Mouse (Mus musculus) hindbrain, embryonic 13.5 days (tissue): Measurements from ENCODE around the gene Gm42906. TPM values are rescaled to one million over a fixed set of nuclear protein-coding genes. Genes with fewer than 3 reads are reported as not detected.

Experiments used
- ATAC-seq: fragments of 200-750 bp; cut with Nextera tagmentation; 2 replicates; pipeline ENCODE4 v1.8.0; 2017; ENCODE audit warnings: moderate TSS enrichment; ENCODE audit not compliant: low FRiP score
- H3K27ac ChIP-seq: fragments of 300-500 bp; sonication (generic); 2 replicates; pipeline ENCODE4 v1.5.1; 2015; ENCODE audit warnings: inconsistent platforms, mild to moderate bottlenecking, moderate library complexity
- H3K27me3 ChIP-seq: fragments of 300-500 bp; sonication (generic); 2 replicates; pipeline ENCODE4 v1.6.1; 2015; ENCODE audit warnings: mild to moderate bottlenecking, inconsistent platforms
- H3K36me3 ChIP-seq: fragments of 300-500 bp; sonication (generic); 2 replicates; pipeline ENCODE4 v1.6.1; 2015; ENCODE audit warnings: mild to moderate bottlenecking, inconsistent platforms
- H3K4me1 ChIP-seq: fragments of 300-500 bp; sonication (generic); replicated peaks from 2 replicates; pipeline ENCODE4 v1.6.1; 2015; ENCODE audit warnings: inconsistent platforms
- H3K4me2 ChIP-seq: fragments of 300-500 bp; sonication (generic); 2 replicates; pipeline ENCODE4 v1.6.1; 2015; ENCODE audit warnings: inconsistent platforms, mild to moderate bottlenecking, moderate library complexity
- H3K4me3 ChIP-seq: fragments of 300-500 bp; sonication (generic); 2 replicates; pipeline ENCODE4 v1.5.1; 2015; ENCODE audit warnings: mild to moderate bottlenecking, inconsistent platforms
- H3K9ac ChIP-seq: fragments of 300-500 bp; sonication (generic); 2 replicates; pipeline ENCODE4 v1.6.1; 2015; ENCODE audit warnings: mild to moderate bottlenecking, inconsistent platforms
- H3K9me3 ChIP-seq: fragments of 300-500 bp; sonication (generic); 2 replicates; pipeline ENCODE4 v1.6.1; 2016; ENCODE audit warnings: inconsistent platforms
- WGBS: fragments of 180-500 bp; shearing (Covaris S2); methylation state at CpG from one replicate; pipeline ENCODE4 v1.1.7; 2015; 5-methylcytosine and 5-hydroxymethylcytosine counted together
- polyA plus RNA-seq: library from polyadenylated mRNA; unstranded; fragments of >200 nt; fragmentation: Nextera tagmentation; extraction: Ambion mirVana; gene quantifications from 2 replicates; pipeline ENCODE4 v1.2.1, GENCODE M21; 2015

Gene Gm42906
- polyA plus RNA-seq, 1 experiment from 2014 or later, result not detected

DNA sequence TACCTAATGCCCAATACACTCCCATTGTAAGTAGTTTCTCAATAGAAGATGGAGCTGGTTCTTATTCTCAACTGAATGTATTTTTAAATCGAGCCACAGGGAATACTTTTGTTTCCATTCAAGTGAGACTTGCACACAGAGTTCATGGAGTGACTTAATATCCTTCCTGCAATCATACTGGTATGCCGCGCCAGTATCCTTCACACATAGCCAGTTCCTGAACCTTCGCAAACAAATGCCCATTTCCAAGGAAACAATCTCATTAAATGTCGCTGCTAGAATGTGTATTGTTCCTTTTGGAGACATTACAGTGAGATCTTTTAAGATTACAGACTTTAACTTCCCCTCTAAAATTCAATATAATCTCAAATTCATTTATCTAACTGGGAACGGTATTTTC lies 239.3 kb downstream of the Gm42906 start:
- Histone ChIP-seq H3K27me3 (peaks cover 12% of the 10 kb centered on the region), H3K4me1 (peaks cover 4% of the 10 kb centered on the region; the same call in 1 of the 2 replicates), H3K27ac (no peak overlapping the region), H3K4me3 (no peak overlapping the region), H3K9ac (no peak overlapping the region), H3K4me2 (peak overlapping the region; percentile 65; the same call in 1 of the 2 replicates), H3K36me3 (no peaks in the 10 kb centered on the region), H3K9me3 (no peaks in the 10 kb centered on the region)
- ATAC-seq, result no peak
- 81% methylated on average over 6 of the region's 6 CpGs for WGBS

DNA sequence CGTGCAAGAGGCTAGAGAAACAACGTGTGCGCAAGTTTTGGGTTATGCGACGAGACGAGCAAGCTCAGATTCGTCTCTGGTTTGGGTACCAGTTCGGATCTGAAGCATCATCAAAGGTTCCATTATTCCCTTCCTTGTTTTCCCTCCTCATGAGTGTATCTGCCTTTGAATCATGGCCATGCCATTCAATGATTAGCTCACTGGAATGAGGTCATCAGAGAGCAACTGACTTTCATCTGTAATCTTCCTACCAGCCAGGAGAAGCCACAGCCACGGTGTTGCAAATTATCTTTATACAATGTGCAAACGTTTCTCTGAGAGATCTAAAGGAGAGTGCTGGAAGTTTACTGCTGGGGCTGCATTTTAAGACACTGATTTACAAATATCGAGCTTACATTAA lies 240.6 kb downstream of the Gm42906 start:
- H3K4me3 ChIP-seq, result no peak overlapping the region
- no peak overlapping the region for H3K27ac ChIP-seq
- H3K4me2 ChIP-seq, result no peak overlapping the region

DNA sequence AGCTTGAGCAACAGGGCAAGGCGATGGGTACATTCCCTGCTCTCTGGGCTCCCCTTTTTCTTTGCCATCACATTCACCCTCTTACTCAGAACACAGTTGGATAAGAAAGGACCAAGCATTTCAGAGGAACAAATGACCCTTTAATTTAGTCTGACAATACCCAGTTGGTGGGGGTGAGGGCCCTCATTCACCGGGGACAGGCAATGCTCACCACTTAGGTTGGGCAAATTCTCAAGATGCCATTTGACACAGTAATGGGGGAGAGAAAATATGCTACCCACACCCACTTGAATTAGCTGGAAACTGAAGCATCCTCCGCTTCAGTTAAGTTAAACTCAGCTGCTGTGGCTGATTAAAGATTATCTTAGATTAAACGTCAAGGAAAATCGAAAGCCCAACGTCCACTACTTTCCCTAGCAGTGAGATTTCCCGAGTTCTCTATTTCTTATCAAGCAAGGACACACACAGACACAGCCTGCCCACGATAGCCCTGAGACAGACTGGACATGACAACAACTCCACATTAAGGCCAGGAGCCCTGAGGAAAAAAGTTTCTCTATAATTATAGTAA lies 242.6 kb downstream of the Gm42906 start:
- no peak overlapping the region for H3K4me3 ChIP-seq
- no peaks in the 10 kb centered on the region for H3K36me3 ChIP-seq
- no peak overlapping the region for H3K9ac ChIP-seq
- H3K9me3 ChIP-seq, result no peaks in the 10 kb centered on the region
- no peaks in the 10 kb centered on the region for H3K27me3 ChIP-seq
- H3K4me1 ChIP-seq, result peaks cover 4% of the 10 kb centered on the region; the same call in 1 of the 2 replicates
- WGBS, result 76% methylated on average over 8 of the region's 8 CpGs
- ATAC-seq, result no peak
- no peak overlapping the region for H3K27ac ChIP-seq
- no peak overlapping the region for H3K4me2 ChIP-seq

More for the DNA sequence above, 240.6 kb downstream of the Gm42906 start:
- Histone ChIP-seq H3K27me3 (peaks cover 12% of the 10 kb centered on the region), H3K36me3 (no peaks in the 10 kb centered on the region), H3K9me3 (no peaks in the 10 kb centered on the region), H3K9ac (no peak overlapping the region), H3K4me1 (peaks cover 4% of the 10 kb centered on the region; the same call in 1 of the 2 replicates)
- ATAC-seq, result no peak
- 81% methylated on average over 11 of the region's 11 CpGs for WGBS

DNA sequence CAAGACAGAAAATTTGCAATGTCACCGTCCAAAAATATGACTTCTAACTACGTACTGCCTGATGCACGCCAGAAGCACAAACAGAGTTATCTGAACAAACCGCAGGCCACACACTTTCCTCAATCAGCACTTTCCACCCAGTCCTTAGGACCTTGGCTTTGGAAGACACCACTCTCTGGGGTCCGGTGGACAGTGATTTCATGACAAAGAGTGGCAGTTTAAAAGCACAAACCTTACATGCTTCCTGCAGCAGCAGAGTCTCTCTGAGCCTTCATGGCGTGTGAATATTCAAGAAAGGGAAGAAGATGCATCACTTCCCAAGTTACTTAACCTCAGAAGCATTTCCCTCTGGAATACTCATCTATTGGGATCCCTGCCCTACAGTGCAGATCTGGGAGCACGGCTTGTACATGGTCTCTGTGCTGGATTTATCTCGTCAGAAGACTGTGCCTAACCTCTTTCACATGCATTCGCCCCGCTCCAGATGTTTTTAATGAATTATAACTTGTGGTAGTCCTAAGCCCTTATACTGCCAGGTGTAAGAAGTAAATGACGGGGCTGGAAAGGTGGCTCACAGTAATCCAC lies 244.2 kb downstream of the Gm42906 start:
- no peak for ATAC-seq
- Histone ChIP-seq H3K4me3 (no peak overlapping the region), H3K27ac (no peak overlapping the region), H3K4me2 (no peak overlapping the region), H3K9ac (no peak overlapping the region), H3K9me3 (no peaks in the 10 kb centered on the region), H3K4me1 (no peaks in the 10 kb centered on the region), H3K36me3 (no peaks in the 10 kb centered on the region), H3K27me3 (no peaks in the 10 kb centered on the region)
- 88% methylated on average over 11 of the region's 11 CpGs for WGBS

DNA sequence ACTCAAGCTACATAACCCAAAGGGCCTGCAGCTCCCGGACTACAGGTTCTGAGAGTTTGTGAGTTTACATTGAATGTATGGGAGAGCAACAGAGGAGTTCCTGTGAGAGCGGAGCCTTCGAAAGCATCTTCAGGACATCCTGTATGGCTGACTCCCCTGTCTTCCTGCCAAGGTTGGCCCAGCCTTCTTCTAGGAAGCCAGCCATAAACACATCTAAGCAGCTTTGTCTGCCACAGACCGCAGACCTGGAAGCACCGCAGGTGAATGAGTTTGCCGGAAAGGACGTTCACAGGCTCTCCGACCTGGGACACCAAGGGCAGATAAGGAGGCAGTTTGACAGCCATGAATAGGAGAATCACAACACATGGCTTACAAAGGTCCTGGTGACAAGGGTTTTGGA lies 246.7 kb downstream of the Gm42906 start:
- no peaks in the 10 kb centered on the region for H3K27me3 ChIP-seq
- no peaks in the 10 kb centered on the region for H3K4me1 ChIP-seq
- 94% methylated on average over 8 of the region's 8 CpGs for WGBS
- H3K27ac ChIP-seq, result no peak overlapping the region
- no peak overlapping the region for H3K4me3 ChIP-seq
- H3K9me3 ChIP-seq, result no peaks in the 10 kb centered on the region
- no peak for ATAC-seq
- no peaks in the 10 kb centered on the region for H3K36me3 ChIP-seq
- no peak overlapping the region for H3K9ac ChIP-seq
- H3K4me2 ChIP-seq, result no peak overlapping the region

DNA sequence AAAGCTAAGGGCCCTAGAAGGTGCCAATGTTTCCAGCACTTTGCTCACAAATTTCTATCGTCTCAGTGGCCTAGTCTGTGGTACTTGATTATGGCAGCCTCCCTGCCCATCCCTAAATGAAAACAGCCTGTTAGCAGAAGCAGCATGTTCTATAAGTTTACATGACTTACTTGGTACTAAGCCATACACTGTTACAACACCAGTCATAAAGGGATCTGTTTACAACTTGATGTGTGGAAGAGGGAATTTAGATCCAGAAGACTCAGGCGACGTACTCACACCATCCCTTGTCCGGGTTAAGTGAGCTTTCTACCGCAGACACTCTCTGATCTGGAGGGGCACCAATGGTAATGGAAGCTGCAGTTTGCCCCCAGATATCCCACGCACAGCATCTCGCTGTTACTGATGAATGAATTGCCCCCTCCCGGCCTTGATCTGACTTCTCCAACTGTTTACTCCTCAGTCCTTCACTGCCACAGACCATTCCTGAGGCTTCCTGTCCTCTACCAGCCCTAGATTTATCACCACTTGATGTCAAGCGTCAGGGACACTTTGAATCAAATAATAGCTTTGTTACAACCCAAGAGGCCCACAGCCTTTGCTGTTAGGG lies 247.7 kb downstream of the Gm42906 start:
- no peak overlapping the region for H3K4me2 ChIP-seq
- ATAC-seq, result no peak
- H3K9ac ChIP-seq, result no peak overlapping the region
- H3K4me3 ChIP-seq, result no peak overlapping the region
- H3K27ac ChIP-seq, result no peak overlapping the region
- WGBS, result 88% methylated on average over 9 of the region's 9 CpGs
- no peaks in the 10 kb centered on the region for H3K27me3 ChIP-seq
- no peaks in the 10 kb centered on the region for H3K36me3 ChIP-seq
- H3K4me1 ChIP-seq, result no peaks in the 10 kb centered on the region
- no peaks in the 10 kb centered on the region for H3K9me3 ChIP-seq

DNA sequence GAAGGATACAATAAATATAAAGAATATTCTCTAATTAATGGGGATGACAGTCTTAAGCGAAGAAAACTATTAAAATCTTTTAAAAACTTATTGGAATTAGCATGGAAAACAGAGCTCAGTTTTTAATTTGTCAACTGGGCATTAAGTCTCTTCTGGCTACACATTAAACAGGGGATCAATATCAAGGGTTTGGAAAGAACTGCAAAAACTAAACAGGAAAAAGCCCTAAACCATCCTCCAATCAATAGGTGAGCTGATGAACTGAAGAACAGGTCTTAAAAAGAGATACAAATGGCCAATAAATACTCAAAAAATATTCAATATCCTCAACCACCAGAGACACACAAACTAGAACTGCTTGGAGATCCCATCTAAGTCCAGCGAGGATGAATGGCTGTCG lies 250.8 kb downstream of the Gm42906 start:
- H3K4me1 ChIP-seq, result peaks cover 4% of the 10 kb centered on the region; the same call in 1 of the 2 replicates
- no peak overlapping the region for H3K4me3 ChIP-seq
- H3K36me3 ChIP-seq, result no peaks in the 10 kb centered on the region
- no peak overlapping the region for H3K9ac ChIP-seq
- no peak overlapping the region for H3K4me2 ChIP-seq
- no peaks in the 10 kb centered on the region for H3K9me3 ChIP-seq
- no peak overlapping the region for H3K27ac ChIP-seq
- WGBS, result 86% methylated on average over 3 of the region's 3 CpGs
- no peaks in the 10 kb centered on the region for H3K27me3 ChIP-seq
- ATAC-seq, result no peak

DNA sequence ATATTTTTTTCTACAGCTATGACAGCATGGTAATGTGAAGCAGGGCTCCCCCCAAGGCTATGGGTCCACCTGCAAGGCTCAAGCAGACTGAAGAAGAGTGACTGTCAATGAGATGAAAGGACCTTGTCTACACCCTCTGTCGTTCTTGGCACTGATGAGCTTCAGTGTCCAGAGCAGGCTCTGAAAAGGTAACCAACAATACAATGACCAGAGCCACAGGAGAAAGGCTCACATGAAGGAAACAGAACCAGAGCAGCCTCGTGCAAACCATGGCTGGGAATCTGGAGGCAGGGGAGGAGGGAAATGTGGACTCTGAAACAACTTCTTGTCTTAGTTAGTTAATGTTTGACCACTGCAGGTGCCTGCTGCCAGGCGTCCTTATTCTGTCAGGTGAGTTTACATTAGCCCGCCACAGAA lies 252.1 kb downstream of the Gm42906 start:
- Histone ChIP-seq H3K27me3 (no peaks in the 10 kb centered on the region), H3K4me2 (no peak overlapping the region), H3K9me3 (no peaks in the 10 kb centered on the region), H3K27ac (no peak overlapping the region), H3K4me1 (peaks cover 4% of the 10 kb centered on the region; the same call in 1 of the 2 replicates), H3K9ac (no peak overlapping the region), H3K36me3 (no peaks in the 10 kb centered on the region), H3K4me3 (no peak overlapping the region)
- WGBS, result 70% methylated on average over 4 of the region's 4 CpGs
- no peak for ATAC-seq

DNA sequence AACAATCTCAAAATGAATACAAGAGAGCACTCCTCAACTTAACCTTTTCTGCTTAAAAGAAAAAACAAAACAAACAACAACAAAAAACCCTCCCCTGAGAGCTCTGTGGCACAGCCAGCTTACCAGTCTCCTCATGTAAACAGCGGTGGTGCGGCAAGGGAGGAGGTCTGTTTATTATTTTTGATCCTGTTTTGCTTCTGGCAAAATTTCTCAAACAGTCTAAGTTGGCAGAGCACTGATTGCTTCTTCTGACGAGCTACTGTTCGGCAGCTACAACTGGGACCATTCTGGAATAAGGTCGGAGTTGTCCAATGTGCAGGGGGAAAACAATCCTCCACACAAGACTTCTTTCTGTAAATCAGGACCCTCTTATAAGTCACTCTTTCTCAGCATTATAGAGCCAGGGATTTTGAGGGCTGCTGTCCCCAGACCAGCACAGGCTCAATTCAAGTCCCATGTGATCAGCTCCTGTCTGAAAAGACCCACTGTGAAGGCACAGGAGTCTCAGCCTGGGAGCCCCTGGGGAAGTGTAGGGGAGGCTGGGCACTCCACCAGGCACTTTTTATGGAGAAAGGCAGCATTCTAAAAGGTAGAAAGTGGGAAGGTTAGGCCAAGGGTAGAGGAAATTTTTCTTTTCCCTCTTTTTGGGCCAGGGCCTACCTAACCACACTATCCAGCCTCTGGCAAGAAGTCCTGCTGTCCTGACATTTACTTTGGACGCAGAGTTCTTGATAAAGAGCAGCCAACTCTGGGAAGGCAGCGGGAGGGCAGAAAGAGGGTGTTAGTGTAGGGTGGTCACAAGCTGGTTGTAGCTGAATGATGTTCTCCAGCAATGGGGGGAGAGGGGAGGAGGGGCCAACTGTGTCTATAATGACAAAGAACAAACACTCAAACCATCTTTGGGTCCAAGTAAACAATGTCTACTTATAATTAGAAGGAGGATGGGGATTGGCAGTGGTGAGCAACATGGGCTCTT lies 253.2 kb downstream of the Gm42906 start:
- H3K27me3 ChIP-seq, result no peaks in the 10 kb centered on the region
- no peak overlapping the region for H3K9ac ChIP-seq
- H3K4me2 ChIP-seq, result no peak overlapping the region
- ATAC-seq, result no peak
- peaks cover 4% of the 10 kb centered on the region; the same call in 1 of the 2 replicates for H3K4me1 ChIP-seq
- 77% methylated on average over 7 of the region's 7 CpGs for WGBS
- peak overlapping the region; percentile 30; the same call in 1 of the 2 replicates for H3K27ac ChIP-seq
- no peaks in the 10 kb centered on the region for H3K9me3 ChIP-seq
- no peaks in the 10 kb centered on the region for H3K36me3 ChIP-seq
- no peak overlapping the region for H3K4me3 ChIP-seq

DNA sequence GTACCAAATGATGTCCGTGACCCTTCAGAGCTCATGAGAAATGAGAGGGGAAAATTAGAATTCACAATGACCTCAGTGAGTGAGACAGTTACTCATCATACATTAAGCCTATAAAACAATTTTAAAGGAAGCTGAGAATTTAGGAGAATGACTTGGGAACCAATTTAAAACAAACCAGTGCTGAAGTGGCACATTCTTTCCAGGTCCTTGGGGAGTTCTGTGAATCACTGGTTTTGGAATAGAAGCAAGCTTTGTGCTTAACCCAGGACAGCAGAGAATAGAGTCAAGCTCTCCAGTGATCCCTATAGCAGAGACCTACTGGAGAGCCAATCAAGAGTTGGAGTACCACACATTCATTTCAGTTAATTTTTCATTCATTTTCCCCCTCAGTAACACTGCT lies 254.2 kb downstream of the Gm42906 start:
- no peak overlapping the region for H3K4me3 ChIP-seq
- H3K4me1 ChIP-seq, result peaks cover 4% of the 10 kb centered on the region; the same call in 1 of the 2 replicates
- H3K27me3 ChIP-seq, result no peaks in the 10 kb centered on the region
- 86% methylated on average over 1 of the region's 1 CpGs for WGBS
- H3K9me3 ChIP-seq, result no peaks in the 10 kb centered on the region
- H3K4me2 ChIP-seq, result no peak overlapping the region
- no peak overlapping the region for H3K9ac ChIP-seq
- ATAC-seq, result no peak
- H3K36me3 ChIP-seq, result no peaks in the 10 kb centered on the region
- H3K27ac ChIP-seq, result 0 out of 2 replicates have a peak overlapping the region, but pooled peaks have one; percentile 48

DNA sequence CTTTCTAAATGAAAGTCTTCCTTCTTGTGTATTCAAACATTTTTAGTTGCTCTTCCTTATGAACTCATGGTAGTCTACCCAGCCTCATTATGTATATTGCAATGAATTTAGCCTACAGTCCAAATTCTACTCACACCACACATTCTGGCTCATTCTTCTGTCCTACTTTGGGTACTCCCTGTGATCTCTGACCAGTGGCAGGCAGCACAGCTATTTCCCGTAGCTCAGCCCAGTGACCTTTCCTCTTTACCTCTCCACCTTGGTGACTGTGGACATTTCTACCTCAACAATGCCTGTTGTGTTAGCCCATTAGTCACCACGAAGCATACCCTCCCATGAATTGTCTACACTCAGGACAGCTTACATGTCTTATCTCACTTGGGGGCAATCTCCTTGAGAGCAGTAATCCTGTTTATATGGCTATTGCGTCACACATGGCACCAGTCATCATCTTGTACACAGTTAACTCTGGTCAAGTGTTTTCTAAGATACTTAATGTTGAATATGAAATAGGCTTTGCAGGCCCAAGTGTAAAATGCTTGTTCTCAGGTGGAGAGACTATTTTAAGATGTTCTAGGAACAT lies 257.7 kb downstream of the Gm42906 start:
- H3K4me3 ChIP-seq, result no peak overlapping the region
- no peak overlapping the region for H3K9ac ChIP-seq
- no peaks in the 10 kb centered on the region for H3K9me3 ChIP-seq
- no peaks in the 10 kb centered on the region for H3K36me3 ChIP-seq
- 88% methylated on average over 3 of the region's 3 CpGs for WGBS
- no peaks in the 10 kb centered on the region for H3K27me3 ChIP-seq
- peaks cover 12% of the 10 kb centered on the region for H3K4me1 ChIP-seq
- no peak for ATAC-seq
- no peak overlapping the region for H3K27ac ChIP-seq
- no peak overlapping the region for H3K4me2 ChIP-seq

DNA sequence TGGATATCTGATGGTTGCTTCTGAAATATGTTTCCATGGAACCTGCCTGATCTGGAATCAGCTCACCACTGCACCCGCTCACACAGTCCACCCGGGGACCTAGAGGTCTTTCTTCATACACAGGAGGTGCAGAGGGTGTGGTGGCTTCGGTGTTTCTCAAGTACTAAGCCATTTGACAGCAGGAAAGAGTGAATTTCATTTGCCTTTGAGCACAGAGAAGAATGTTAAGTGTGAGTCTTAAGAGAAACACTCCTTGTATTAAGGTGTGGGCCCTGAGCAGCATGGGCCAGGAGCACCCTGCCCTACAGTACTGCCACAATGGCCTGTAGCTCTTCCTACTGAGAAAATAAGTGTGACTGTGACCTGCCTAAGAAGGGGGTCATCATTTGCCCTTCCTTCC lies 259.8 kb downstream of the Gm42906 start:
- no peaks in the 10 kb centered on the region for H3K36me3 ChIP-seq
- no peaks in the 10 kb centered on the region for H3K9me3 ChIP-seq
- no peak overlapping the region for H3K4me2 ChIP-seq
- peaks cover 20% of the 10 kb centered on the region for H3K4me1 ChIP-seq
- H3K27ac ChIP-seq, result peak overlapping the region; percentile 32; the same call in 1 of the 2 replicates
- H3K4me3 ChIP-seq, result no peak overlapping the region
- no peak for ATAC-seq
- H3K27me3 ChIP-seq, result no peaks in the 10 kb centered on the region
- 94% methylated on average over 3 of the region's 3 CpGs for WGBS
- no peak overlapping the region for H3K9ac ChIP-seq
